Mouse (Mus musculus) neural tube, embryonic 13.5 days (tissue): ENCODE measurements around the gene Nts. TPM values are rescaled to one million over a fixed set of nuclear protein-coding genes. Genes with fewer than 3 reads are reported as not detected.
A peak's percentile ranks its signal among the peaks of the same experiment; 100 is the strongest.
"Not testable (repeated sequence)": the region's sequence is repeated elsewhere in the genome, so short reads cannot be mapped to it uniquely, and the experiment has no call there.

Experiments
- ATAC-seq: fragments of 200-750 bp; cut with Nextera tagmentation; 2 replicates; pipeline ENCODE4 v1.8.0; 2017; ENCODE audit warnings: low read depth, mild to moderate bottlenecking, moderate TSS enrichment, moderate library complexity
- H3K27ac ChIP-seq: fragments of 300-500 bp; sonication (generic); replicated peaks from 2 replicates; pipeline ENCODE4 v1.5.1; 2015; ENCODE audit warnings: moderate library complexity, mild to moderate bottlenecking, inconsistent platforms
- H3K27me3 ChIP-seq: fragments of 300-500 bp; sonication (generic); 2 replicates; pipeline ENCODE4 v1.6.1; 2015; ENCODE audit warnings: mild to moderate bottlenecking, inconsistent platforms
- H3K36me3 ChIP-seq: fragments of 300-500 bp; sonication (generic); 2 replicates; pipeline ENCODE4 v1.6.1; 2015; ENCODE audit warnings: mild to moderate bottlenecking, inconsistent platforms
- H3K4me1 ChIP-seq: fragments of 300-500 bp; sonication (generic); replicated peaks from 2 replicates; pipeline ENCODE4 v1.6.1; 2015; ENCODE audit warnings: inconsistent platforms
- H3K4me2 ChIP-seq: fragments of 300-500 bp; sonication (generic); 2 replicates; pipeline ENCODE4 v1.6.1; 2015; ENCODE audit warnings: inconsistent platforms, mild to moderate bottlenecking, moderate library complexity
- H3K4me3 ChIP-seq: fragments of 300-500 bp; sonication (generic); 2 replicates; pipeline ENCODE4 v1.5.1; 2015; ENCODE audit warnings: mild to moderate bottlenecking, inconsistent platforms
- H3K9ac ChIP-seq: fragments of 300-500 bp; sonication (generic); 2 replicates; pipeline ENCODE4 v1.6.1; 2015; ENCODE audit warnings: moderate library complexity, mild to moderate bottlenecking, inconsistent platforms
- H3K9me3 ChIP-seq: fragments of 300-500 bp; sonication (generic); 2 replicates; pipeline ENCODE4 v1.6.1; 2016; ENCODE audit warnings: inconsistent platforms
- WGBS: fragments of 180-500 bp; shearing (Covaris S2); methylation state at CpG from one replicate; pipeline ENCODE4 v1.1.7; 2015; 5-methylcytosine and 5-hydroxymethylcytosine counted together
- polyA plus RNA-seq: library from polyadenylated mRNA; unstranded; fragments of >200 nt; fragmentation: Nextera tagmentation; extraction: Ambion mirVana; gene quantifications from 2 replicates; pipeline ENCODE4 v1.2.1, GENCODE M21; 2015

Nts gene
- polyA plus RNA-seq, 1 experiment from 2014 or later: 4.4 TPM

DNA sequence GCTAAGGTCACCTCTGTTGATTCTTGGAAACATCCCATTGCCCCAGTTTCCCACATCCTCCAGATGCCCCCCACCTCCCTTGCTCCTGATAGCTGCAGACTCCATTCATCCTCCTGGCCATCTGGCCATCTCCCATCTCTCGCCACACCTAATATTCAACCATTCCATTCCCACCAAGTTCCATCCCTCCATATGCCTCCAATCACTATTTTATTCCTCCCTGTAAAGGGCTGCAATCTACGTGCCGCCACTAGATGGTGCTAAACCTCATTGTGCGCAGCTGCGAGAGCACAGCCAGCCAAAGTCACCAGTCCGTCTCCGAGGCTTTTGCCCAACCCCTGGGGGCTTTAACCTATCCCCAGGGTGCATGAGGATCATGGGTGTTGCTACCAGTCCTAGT is 55.2 kb downstream of the Nts start:
- H3K9ac ChIP-seq, H3K27me3 ChIP-seq, H3K27ac ChIP-seq, H3K4me3 ChIP-seq, H3K4me1 ChIP-seq, H3K36me3 ChIP-seq, H3K9me3 ChIP-seq: not testable (repeated sequence)
- 3% methylated on average over 5 of the region's 7 CpGs for whole genome bisulfite sequencing
- peak overlapping the region; percentile 30; the same call in 1 of the 2 replicates for H3K4me2 ChIP-seq
- ATAC-seq: peak; percentile 47

Other genes with a start within 250 kb of the Nts start
- 0.96 and 1.8 TPM in 2 replicates for gene Rassf9, start 21.7 kb upstream of the Nts start, polyA plus RNA-seq